Mouse (Mus musculus) ES-Bruce4 (cell line): ENCODE measurements around the gene Erich6b.

ENCODE experiments used
- CTCF ChIP-seq: IDR thresholded peaks from one replicate; pipeline ENCODE4 v1.8.1; 2011; ENCODE audit warnings: low read depth, low read length
- EP300 ChIP-seq: IDR thresholded peaks from 2 replicates; pipeline ENCODE4 v1.6.1; 2011; ENCODE audit warnings: low read depth, low read length; ENCODE audit not compliant: insufficient read depth
- POLR2A ChIP-seq: IDR thresholded peaks from one replicate; pipeline ENCODE4 v1.8.1; 2011; ENCODE audit warnings: low read length; ENCODE audit not compliant: insufficient read depth

DNA sequence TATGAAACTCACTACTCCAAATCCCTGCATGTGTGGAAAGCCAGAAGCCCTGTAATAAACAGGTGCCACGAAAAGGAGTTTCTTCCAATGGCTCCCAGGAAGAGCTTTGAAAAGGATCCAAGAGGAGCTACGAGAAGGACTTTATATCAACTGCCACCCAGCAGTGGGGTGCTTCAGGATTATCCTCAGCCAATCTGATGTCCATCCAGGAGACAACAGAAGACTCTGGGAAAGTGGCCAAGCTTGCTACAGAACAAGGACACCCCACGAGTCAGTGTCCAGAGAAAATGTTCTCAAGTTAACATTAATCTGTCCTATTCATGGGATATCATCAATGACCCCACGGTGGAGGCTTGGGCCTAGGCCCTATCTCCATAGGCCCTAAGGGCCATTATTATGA, 4.4 kb upstream of the Erich6b start:
- TF ChIP-seq CTCF (no peak), POLR2A (no peak), EP300 (no peak)
